Mouse (Mus musculus) heart, postnatal 4 days (tissue): ENCODE results near the gene Hcfc2. TPM values are rescaled to one million over a fixed set of nuclear protein-coding genes. Genes with fewer than 3 reads are reported as not detected.

Source experiments
- DNase-seq: peaks from one replicate; pipeline ENCODE4 v3.0.0; 2021
- total RNA-seq, 2 experiments: library from RNA; stranded (reverse); gene quantifications; 2 replicates each; pipeline ENCODE4 v1.2.3; 2021

Hcfc2 gene
- total RNA-seq, 2 experiments from 2014 or later: 37.1 to 38.5 TPM

DNA sequence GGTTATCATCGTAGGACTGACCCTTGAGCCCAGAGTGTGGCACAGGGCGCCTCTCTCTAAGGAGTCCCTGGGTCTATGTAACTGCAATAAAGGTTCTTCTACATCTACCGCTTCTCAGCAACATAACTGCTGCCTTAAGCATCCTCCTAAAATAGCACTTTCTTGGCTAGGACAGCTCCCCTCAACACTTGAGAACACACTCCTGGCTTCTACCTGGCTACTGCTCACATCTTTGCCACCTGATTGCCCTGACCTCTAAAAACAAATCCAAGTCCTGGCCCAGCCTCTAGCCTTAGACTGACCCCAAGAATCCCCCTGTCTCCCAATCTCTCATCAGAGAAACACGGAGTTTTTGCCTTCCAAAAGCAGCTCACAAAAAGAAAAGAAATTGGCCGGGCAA lies 78.9 kb downstream of the Hcfc2 start:
- no peak for DNase-seq

DNA sequence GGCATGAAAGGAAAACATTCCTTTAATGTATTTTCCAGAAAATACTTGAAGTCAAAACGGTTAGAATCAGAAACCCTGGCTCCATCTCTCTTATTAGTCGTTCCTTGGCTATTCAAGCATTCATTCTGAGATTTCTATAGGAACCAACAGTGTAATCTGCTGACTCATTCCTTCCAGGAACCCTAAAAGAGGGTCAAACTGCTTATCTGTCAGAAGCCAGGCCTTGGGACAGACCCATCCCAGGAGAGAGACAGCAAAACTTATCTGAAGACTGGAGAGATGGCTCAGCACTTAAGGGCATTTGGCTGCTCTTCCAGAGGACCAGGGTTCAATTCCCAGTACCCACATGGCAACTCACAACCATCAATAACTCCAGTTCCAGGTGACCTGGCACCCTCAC lies 81.1 kb downstream of the Hcfc2 start:
- no peak for DNase-seq

DNA sequence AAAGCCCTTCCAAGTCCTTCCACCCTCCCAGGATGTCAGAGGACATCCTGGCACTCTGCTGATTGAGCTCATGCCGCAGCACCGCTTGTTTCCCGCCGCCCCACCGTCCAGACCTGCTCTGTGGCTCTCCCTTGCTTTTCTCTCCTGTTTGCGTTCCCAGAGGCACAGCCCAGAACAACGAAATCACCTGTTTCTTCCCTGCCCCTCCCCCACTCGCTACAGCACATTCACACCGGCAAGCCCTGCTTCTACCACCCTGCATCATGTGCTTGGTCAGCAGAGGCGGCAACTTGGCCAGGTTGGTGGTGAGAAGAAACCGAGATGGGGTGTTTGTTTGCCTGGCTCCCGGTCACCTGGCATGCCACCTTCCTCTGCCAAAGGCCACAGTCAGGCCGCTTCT lies 81.9 kb downstream of the Hcfc2 start:
- DNase-seq: no peak

DNA sequence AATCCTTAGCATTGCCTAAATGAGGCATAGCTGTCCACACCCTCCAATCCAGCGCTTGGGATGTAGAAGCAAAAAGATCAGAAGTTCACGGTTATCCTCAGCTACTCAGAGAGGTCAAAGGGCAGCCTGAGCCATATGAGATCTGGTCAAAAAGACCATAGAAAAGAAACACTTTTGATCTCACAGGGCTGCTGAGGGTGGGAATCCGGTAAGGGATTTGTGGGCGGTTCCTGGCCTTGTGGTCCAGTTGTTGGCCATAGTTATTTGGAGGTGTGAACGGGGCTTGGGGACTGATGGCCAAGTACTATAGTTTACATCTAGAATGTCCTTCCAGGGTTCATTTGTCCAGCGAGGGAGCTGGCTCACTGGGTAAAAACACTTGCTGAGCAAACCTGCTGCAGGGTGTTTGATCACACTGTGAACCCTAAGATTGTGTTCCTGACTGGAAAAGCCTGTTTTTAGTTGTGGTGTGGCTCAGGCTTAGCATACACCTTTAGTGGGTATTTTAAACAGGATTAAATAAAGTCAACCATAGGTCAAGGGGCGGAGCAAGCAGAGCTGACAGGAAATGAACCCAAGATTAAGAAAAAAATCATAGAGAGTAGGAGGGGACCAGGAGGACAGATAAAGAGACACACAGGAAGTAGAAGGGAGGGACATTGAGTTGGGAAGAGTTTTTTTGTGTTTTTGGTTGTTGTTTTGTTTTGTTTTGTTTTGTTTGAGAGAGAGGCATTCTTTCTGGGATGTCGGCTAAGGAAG lies 83.0 kb downstream of the Hcfc2 start:
- DNase-seq: no peak

DNA sequence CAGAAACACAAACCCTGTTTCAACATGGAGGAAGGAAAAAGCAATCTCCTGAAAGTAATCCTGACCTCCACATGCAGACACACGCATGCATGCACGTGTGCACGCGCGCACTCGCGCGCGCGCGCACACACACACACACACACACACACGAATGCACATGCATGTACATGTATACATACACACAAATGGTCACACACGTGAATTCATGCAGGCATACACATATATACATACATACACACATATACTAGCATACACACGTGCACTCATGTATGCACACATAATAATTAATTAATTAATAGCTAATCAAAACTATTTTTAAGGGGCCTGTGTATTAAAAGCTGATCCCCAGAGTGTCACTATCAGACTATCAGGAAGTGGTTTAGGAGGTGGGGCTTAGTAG lies 83.9 kb downstream of the Hcfc2 start:
- DNase-seq: no peak

DNA sequence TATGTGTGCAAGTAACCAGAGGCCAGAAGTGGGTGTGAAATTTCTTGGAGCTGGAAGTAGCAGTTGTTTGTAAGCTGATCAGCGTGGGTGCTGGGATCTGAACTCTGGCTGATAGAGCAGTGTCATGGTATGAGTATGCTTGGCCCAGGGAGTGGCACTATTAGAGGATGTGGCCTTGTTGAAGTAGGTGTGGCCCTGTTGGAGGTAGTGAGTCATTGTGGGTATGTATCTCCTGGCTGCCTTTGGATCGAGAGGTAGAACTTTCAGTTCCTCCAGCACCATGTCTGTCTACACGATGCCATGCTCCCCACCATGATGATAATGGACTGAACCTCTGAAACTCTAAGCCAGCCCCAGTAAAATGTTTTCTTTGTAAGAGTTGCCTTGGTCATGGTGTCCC lies 84.4 kb downstream of the Hcfc2 start:
- DNase-seq: no peak

DNA sequence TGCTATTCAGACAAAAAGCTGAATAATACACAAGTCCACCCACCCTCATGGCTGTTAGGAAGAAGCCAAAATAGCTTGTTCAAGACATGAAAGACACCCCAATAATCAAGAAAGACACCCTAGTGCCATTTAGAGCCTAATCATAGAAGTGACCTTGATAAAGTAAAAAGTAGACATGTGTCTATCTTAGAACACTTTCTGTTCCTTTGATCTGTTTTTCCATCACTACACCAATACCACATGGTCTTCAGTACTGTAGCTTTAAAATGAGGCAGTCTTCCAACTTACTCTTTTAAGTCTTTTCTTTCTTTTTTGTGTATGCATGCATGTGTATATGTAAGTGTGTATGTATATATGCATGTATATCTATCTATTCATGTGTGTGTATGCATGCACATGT lies 84.9 kb downstream of the Hcfc2 start:
- no peak for DNase-seq

DNA sequence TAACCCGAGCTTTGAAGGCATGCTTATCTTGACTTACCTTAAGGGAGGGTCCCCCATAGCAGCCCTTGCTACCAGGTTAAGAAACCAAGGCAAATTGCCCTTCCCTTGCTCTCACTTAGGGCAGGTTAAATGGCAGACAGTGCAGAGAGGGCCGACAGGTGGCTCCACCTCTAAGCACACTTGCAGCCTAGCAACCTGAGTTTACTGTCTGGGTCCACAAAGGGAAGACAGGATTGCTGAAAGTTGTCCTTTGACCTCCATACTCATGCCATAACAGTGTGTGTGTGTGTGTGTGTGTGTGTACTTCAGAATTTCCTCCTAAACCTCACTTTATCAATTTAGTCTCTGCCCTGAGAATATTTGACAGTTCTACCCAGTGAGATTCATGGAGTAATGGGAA lies 86.5 kb downstream of the Hcfc2 start:
- DNase-seq: no peak

DNA sequence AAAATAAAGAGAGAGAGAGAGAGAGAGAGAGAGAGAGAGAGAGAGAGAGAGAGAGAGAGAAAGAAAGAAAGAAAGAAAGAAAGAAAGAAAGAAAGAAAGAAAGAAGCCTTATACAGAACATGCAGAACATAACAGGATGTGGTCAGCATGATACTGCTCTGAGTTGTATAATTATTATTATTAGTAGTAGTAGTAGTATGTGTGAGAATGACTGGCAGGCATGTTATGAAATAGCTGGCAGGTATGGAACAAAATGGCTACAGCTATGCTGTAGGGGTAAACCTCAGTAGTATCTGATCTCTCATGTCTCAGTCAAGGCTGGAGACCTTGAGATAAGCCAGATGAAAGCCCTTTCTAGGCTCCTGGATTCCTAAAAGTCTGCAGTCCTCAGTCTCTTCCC lies 93.2 kb downstream of the Hcfc2 start:
- DNase-seq: no peak

DNA sequence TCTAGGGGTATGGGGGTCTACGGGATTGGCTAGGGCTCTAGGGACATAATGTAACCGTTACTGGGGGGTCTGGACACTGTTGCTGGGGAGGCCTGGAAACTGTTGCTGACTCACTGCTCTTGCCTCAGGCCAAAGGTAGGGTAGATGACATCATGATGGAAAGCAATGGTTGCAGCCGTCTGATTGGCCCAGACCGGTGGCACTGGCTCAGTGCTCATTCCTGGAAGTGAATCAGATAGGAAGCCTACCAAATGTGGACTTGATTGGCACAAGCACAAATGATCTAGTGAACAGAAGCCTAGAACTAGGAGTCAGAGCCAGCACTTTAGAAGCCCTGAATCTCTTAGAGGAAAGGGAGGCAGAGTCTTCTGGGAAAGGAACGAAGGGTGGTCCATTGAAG lies 94.5 kb downstream of the Hcfc2 start:
- DNase-seq: no peak

DNA sequence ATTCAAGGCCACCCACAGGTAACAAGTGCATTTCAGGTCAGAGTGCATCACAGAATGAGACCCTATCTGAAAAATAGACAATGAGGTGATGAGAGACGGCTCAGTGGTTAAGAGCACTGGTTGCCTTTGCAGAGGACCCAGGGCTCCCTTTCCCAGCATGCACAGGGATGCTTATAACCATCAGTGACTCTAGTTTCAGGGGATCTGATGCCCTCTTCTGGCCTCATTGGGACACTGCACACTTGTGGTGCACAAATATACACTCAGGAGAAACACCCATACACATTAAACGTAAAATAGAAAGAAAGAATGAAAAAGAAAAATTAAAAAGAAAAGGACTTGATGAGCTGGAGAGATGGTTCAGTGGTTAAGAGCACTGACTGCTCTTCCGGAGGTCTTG lies 95.8 kb downstream of the Hcfc2 start:
- no peak for DNase-seq

Other genes starting within 250 kb of the Hcfc2 start
- gene Gm1553, start 203.5 kb upstream of the Hcfc2 start, total RNA-seq: not detected
- 10 to 100 TPM; 18.6 to 21.7 TPM for gene 1190007I07Rik, start 72.9 kb upstream of the Hcfc2 start, total RNA-seq
- 10 to 100 TPM; 43.8 to 48.9 TPM for gene Tdg, start 66.3 kb upstream of the Hcfc2 start, total RNA-seq
- 1 to 10 TPM; 3.0 to 3.9 TPM for gene Glt8d2, start 5.5 kb upstream of the Hcfc2 start, total RNA-seq
- gene Nfyb, start 68.0 kb downstream of the Hcfc2 start, total RNA-seq: 10 to 100 TPM; 23.2 to 24.9 TPM
- gene Txnrd1, start 137.8 kb downstream of the Hcfc2 start, total RNA-seq: 10 to 100 TPM; 51.8 to 60.5 TPM
- gene Eid3, start 170.5 kb downstream of the Hcfc2 start, total RNA-seq: 1 to 10 TPM; 2.0 to 2.5 TPM